Mouse (Mus musculus): ENCODE data around the gene Phb2. TPM values are rescaled to one million over a fixed set of nuclear protein-coding genes. Genes with fewer than 3 reads are reported as not detected.
A peak's percentile ranks its signal among the peaks of the same experiment; 100 is the strongest.

The Phb2 gene
- total and polyA plus RNA-seq, 2 experiments from 2014 or later = 218 to 270 TPM

DNA sequence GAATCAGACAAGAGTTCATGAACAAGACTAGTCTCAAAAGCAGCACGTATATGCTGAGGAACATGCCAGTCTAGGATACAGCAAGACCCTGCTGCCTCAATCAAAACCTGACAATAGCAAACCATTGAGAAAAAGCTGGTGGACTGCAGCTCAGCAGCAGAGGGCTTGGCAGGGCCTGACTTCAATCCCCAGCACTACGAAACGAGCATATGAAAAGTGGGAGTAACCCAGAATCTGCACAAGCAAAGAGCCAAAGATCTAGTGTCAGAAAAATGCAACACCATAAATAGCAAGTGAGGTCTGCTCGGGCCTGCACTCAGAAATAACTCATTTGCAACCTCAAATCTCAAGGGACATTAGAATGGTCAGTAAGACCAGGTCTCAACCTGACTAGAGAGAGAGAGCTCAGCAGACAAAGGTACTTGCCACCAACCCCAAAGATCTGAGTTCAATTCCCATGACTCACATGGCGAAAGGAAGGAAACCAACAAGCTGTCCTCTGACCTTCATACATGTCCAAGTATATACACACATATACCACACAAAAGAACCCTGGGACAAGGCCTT lies 6.0 kb upstream of the Phb2 start:
- H3K9ac ChIP-seq (replicated peaks; ENCODE audit: low read length) = no peak overlapping the region
- WGBS = 86% methylated on average over 5 of the region's 5 CpGs
- no peak overlapping the region for H3K4me3 ChIP-seq (ENCODE audit: low read length)
- no peak for TF ChIP-seq CTCF (IDR thresholded peaks at IDR 0.05; ENCODE audit: low read depth)
- peaks cover 34% of the 10 kb centered on the region for H3K36me3 ChIP-seq (ENCODE audit: insufficient read depth, low read length)
- no peaks in the 10 kb centered on the region for H3K9me3 ChIP-seq (ENCODE audit: low read length)
- H3K4me1 ChIP-seq (ENCODE audit: insufficient read depth, low read length) = peaks cover 13% of the 10 kb centered on the region; the same call in 1 of the 2 replicates
- H3K27me3 ChIP-seq (ENCODE audit: insufficient read depth, low read length) = no peaks in the 10 kb centered on the region
- H3K27ac ChIP-seq = no peak overlapping the region
- H3K4me2 ChIP-seq (ENCODE audit: low read depth, low read length) = no peak overlapping the region
- no peak for ATAC-seq
- no peak for DNase-seq (ENCODE audit: low spot score)

DNA sequence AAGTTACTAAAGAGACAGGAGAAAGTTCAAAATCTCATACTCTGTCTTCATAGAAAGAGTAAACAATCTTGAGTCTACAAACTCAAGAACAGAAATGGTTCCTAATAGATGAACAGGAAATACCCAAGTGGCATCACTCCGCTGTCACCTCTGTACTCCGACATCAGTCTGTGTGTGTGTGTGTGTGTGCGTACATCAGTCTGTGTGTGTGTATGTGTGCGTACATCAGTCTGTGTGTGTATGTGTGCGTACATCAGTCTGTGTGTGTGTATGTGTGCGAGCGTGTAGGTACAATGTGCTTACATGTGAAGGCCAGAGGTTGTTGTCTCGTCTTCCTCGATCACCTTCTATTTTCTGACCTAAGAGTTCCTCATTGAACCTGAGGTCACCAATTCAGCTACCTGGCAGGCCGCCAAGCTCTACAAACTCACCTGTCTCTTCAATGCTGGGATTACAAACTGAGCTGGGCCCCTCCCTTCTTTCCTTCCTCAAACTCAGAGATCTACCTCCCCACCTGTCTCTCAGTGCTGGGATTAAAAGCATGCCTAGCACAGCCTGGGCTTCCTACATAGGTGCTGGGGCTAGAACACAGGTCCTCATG lies 3.7 kb upstream of the Phb2 start:
- DNase-seq (ENCODE audit: low spot score) = no peak
- TF ChIP-seq CTCF (IDR thresholded peaks at IDR 0.05; ENCODE audit: low read depth) = no peak
- H3K36me3 ChIP-seq (ENCODE audit: insufficient read depth, low read length) = peaks cover 19% of the 10 kb centered on the region
- H3K4me3 ChIP-seq (ENCODE audit: low read length) = no peak overlapping the region
- no peak overlapping the region for H3K4me2 ChIP-seq (ENCODE audit: low read depth, low read length)
- no peak for ATAC-seq
- H3K9ac ChIP-seq (replicated peaks; ENCODE audit: low read length) = no peak overlapping the region
- no peak overlapping the region for H3K27ac ChIP-seq
- peaks cover 22% of the 10 kb centered on the region for H3K4me1 ChIP-seq (ENCODE audit: insufficient read depth, low read length)
- H3K9me3 ChIP-seq (ENCODE audit: low read length) = no peaks in the 10 kb centered on the region
- no peaks in the 10 kb centered on the region for H3K27me3 ChIP-seq (ENCODE audit: insufficient read depth, low read length)
- 94% methylated on average over 10 of the region's 10 CpGs for WGBS

DNA sequence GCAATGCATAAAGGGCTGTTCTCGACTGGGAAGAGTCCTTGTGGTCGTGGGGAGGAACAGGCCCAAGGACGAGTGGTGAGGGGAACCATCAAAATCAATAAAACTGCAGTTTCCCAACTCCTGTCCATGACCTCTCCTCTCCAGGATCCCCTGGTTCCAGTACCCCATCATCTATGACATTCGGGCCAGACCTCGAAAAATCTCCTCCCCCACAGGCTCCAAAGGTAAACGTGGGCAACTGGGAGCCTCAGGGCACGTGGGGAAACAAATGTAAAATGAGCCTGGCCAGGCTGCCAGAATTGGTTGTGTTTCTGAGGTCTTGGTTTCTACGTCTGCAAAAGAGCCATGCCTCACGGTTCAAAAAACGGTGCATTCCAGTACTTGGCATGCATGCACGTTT lies 782 bp downstream of the Phb2 start:
- H3K4me1 ChIP-seq (ENCODE audit: insufficient read depth, low read length) = peaks cover 27% of the 10 kb centered on the region
- no peak for ATAC-seq
- peaks cover 27% of the 10 kb centered on the region; the same call in 1 of the 2 replicates for H3K36me3 ChIP-seq (ENCODE audit: insufficient read depth, low read length)
- H3K9me3 ChIP-seq (ENCODE audit: low read length) = no peaks in the 10 kb centered on the region
- H3K27ac ChIP-seq = peak overlapping the region; percentile 89
- no peak; the same call in 1 of the 2 replicates for TF ChIP-seq CTCF (IDR thresholded peaks at IDR 0.05; ENCODE audit: low read depth)
- H3K4me3 ChIP-seq (ENCODE audit: low read length) = peak overlapping the region; percentile 99
- DNase-seq (ENCODE audit: low spot score) = no peak
- WGBS = 23% methylated on average over 11 of the region's 11 CpGs
- H3K27me3 ChIP-seq (ENCODE audit: insufficient read depth, low read length) = no peaks in the 10 kb centered on the region
- peak overlapping the region; percentile 97 for H3K9ac ChIP-seq (replicated peaks; ENCODE audit: low read length)
- H3K4me2 ChIP-seq (ENCODE audit: low read depth, low read length) = peak overlapping the region; percentile 93

DNA sequence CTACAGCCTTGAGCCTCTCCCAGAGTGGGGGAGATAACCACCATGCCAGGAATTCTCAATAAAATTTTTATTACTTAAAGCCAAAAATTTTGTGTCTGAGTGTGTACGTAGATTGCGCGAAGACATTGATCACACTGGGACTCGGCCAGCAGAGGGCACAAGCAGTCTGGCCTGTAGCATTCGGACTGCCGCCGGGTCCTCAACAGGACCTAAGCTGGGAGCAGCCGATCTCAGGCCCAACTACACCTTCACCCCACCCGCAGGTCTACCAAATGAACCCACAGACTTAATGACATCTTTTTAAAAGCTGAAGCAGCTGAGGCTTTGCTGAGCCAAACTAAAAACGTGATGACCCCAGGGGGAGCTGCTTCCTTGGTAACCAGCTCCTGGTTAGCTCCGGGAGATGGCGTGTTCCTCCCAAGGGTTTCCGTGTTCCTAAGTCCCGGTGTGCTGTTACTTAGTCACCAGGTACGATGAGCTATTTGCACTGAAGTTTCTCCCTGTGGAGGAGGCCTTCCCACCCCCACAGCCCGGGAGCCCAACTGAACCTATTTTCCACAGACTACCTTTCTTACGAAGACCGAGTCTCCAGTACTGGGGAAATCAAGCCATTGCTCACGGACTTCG lies 4.8 kb downstream of the Phb2 start:
- peaks cover 27% of the 10 kb centered on the region; the same call in 1 of the 2 replicates for H3K36me3 ChIP-seq (ENCODE audit: insufficient read depth, low read length)
- DNase-seq (ENCODE audit: low spot score) (peak; percentile 73), ATAC-seq (no peak)
- TF ChIP-seq CTCF (IDR thresholded peaks at IDR 0.05; ENCODE audit: low read depth) = peak; percentile 74
- no peak overlapping the region for H3K9ac ChIP-seq (replicated peaks; ENCODE audit: low read length)
- 55% methylated on average over 20 of the region's 20 CpGs for WGBS
- peaks cover 10% of the 10 kb centered on the region for H3K4me1 ChIP-seq (ENCODE audit: insufficient read depth, low read length)
- no peak overlapping the region for H3K4me2 ChIP-seq (ENCODE audit: low read depth, low read length)
- H3K27ac ChIP-seq = no peak overlapping the region
- H3K27me3 ChIP-seq (ENCODE audit: insufficient read depth, low read length) = no peaks in the 10 kb centered on the region
- no peaks in the 10 kb centered on the region for H3K9me3 ChIP-seq (ENCODE audit: low read length)
- no peak overlapping the region for H3K4me3 ChIP-seq (ENCODE audit: low read length)

DNA sequence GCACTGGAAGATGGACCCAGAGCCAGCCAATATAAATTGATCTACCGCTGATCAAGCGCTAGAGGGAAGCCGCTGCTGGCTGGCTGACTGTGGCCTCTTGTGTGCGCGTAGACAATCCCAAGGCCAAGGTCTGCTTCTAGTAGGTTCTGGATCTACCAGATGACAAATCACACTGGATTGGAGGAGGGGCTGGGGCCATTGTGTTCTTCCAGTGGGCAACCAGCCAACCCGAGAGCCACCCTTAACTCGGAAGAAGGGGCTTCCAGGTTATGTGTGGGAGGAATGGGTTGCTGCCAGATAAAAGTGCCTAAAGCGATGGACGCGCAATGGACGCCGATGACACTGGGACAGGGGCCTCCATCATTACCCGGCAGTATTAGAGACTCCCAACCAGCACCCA lies 5.8 kb downstream of the Phb2 start:
- peaks cover 27% of the 10 kb centered on the region; the same call in 1 of the 2 replicates for H3K36me3 ChIP-seq (ENCODE audit: insufficient read depth, low read length)
- no peak overlapping the region for H3K4me2 ChIP-seq (ENCODE audit: low read depth, low read length)
- H3K27me3 ChIP-seq (ENCODE audit: insufficient read depth, low read length) = no peaks in the 10 kb centered on the region
- peaks cover 9% of the 10 kb centered on the region for H3K4me1 ChIP-seq (ENCODE audit: insufficient read depth, low read length)
- H3K9ac ChIP-seq (replicated peaks; ENCODE audit: low read length) = no peak overlapping the region
- ATAC-seq (no peak), DNase-seq (ENCODE audit: low spot score) (no peak)
- H3K4me3 ChIP-seq (ENCODE audit: low read length) = no peak overlapping the region
- WGBS = 84% methylated on average over 13 of the region's 13 CpGs
- H3K27ac ChIP-seq = no peak overlapping the region
- no peak for TF ChIP-seq CTCF (IDR thresholded peaks at IDR 0.05; ENCODE audit: low read depth)
- no peaks in the 10 kb centered on the region for H3K9me3 ChIP-seq (ENCODE audit: low read length)

DNA sequence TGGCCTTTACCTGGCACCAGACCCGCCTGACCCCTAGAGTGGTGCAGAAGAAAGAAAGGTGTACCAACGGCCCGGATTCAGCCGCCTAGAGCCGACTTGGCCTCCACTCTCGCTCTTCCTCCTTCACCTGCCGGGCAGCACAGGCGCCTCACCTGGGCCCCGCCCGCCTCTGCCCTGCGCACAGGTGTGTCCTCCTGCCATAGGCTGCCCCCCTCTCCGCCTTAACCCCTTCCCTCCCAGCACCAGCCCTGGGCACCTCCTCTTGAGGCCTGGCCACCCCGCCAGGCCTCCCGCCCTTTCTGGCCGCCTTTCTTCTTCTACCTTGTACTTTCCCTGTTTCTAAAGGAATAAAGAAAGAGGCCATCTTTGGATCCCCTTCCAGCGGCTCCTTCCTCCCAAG lies 6.6 kb downstream of the Phb2 start:
- Histone ChIP-seq H3K4me1 (ENCODE audit: insufficient read depth, low read length) (peaks cover 2% of the 10 kb centered on the region; the same call in 1 of the 2 replicates), H3K9ac (replicated peaks; ENCODE audit: low read length) (no peak overlapping the region), H3K4me3 (ENCODE audit: low read length) (no peak overlapping the region), H3K27me3 (ENCODE audit: insufficient read depth, low read length) (no peaks in the 10 kb centered on the region), H3K4me2 (ENCODE audit: low read depth, low read length) (no peak overlapping the region), H3K9me3 (ENCODE audit: low read length) (no peaks in the 10 kb centered on the region), H3K36me3 (ENCODE audit: insufficient read depth, low read length) (peaks cover 27% of the 10 kb centered on the region; the same call in 1 of the 2 replicates), H3K27ac (no peak overlapping the region)
- 64% methylated on average over 16 of the region's 16 CpGs for WGBS
- ATAC-seq = no peak
- no peak for DNase-seq (ENCODE audit: low spot score)
- TF ChIP-seq CTCF (IDR thresholded peaks at IDR 0.05; ENCODE audit: low read depth) = no peak

All from hindbrain, postnatal 0 days (tissue).